Mouse (Mus musculus): Measurements from ENCODE around the gene Kbtbd4. TPM values are rescaled to one million over a fixed set of nuclear protein-coding genes. Genes with fewer than 3 reads are reported as not detected.
"Not testable (repeated sequence)": the region's sequence is repeated elsewhere in the genome, so short reads cannot be mapped to it uniquely, and the experiment has no call there.

Kbtbd4 gene
- polyA plus RNA-seq, 1 experiment from 2014 or later = 64.2 TPM

DNA sequence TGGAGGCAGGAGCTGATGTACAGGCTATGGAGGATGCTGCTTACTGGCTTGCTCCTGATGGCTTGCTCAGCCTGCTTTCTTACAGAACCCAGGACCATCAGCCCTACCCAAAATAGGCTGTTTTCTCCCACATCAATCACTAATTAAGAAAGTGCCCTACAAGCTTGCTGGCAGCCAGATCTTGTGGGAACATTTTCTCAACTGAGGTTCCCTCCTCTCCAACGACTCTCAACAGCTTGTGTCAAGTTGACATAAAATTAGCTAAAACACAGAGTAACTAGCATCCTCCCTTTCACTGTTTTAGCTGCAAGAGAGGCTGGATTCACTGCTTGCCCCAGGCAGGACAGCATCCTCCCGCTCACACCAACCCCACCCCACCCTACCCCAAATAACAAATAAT is 22.7 kb upstream of the Kbtbd4 start:
- no peak overlapping the region for H3K27ac ChIP-seq
- H3K9me3 ChIP-seq = no peaks in the 10 kb centered on the region
- H3K4me1 ChIP-seq (replicated peaks) = peaks cover 35% of the 10 kb centered on the region
- whole genome bisulfite sequencing = 88% methylated on average over 2 of the region's 2 CpGs
- H3K36me3 ChIP-seq = no peaks in the 10 kb centered on the region
- H3K4me2 ChIP-seq (replicated peaks) = no peak overlapping the region
- H3K9ac ChIP-seq (replicated peaks) = no peak overlapping the region
- H3K27me3 ChIP-seq = peaks cover 18% of the 10 kb centered on the region
- no peak for ATAC-seq
- H3K4me3 ChIP-seq (replicated peaks) = no peak overlapping the region

GRCm38 (mm10) chr2:90885218-90886041 is 19.1 kb upstream of the Kbtbd4 start, which contains the start of gene C1qtnf4:
Gene C1qtnf4 (plus strand): TSS chr2:90885860.
- H3K4me3 ChIP-seq (replicated peaks) = peak within 1 kb of the TSS; percentile 73
- peaks cover 5% of the 10 kb centered on the region for H3K36me3 ChIP-seq
- peak within 1 kb of the TSS; percentile 90 for H3K27ac ChIP-seq
- no peaks in the 10 kb centered on the region for H3K9me3 ChIP-seq
- peak within 1 kb of the TSS; percentile 86 for H3K4me2 ChIP-seq (replicated peaks)
- under 1% methylated on average over 44 of the region's 45 CpGs for WGBS
- H3K9ac ChIP-seq (replicated peaks) = peak within 1 kb of the TSS; percentile 87
- peaks cover 54% of the 10 kb centered on the region for H3K27me3 ChIP-seq
- peaks cover 51% of the 10 kb centered on the region for H3K4me1 ChIP-seq (replicated peaks)
- ATAC-seq = peak; percentile 85

GRCm38 (mm10) chr2:90886436-90886835 is 18.1 kb upstream of the Kbtbd4 start:
- H3K4me2 ChIP-seq (replicated peaks) = peak overlapping the region; percentile 86
- peak overlapping the region; percentile 90 for H3K27ac ChIP-seq
- H3K9me3 ChIP-seq = no peaks in the 10 kb centered on the region
- 15% methylated on average over 6 of the region's 6 CpGs for WGBS
- H3K4me1 ChIP-seq (replicated peaks) = peaks cover 50% of the 10 kb centered on the region
- H3K27me3 ChIP-seq = peaks cover 64% of the 10 kb centered on the region
- H3K36me3 ChIP-seq = peaks cover 5% of the 10 kb centered on the region
- H3K9ac ChIP-seq (replicated peaks) = peak overlapping the region; percentile 87
- no peak for ATAC-seq
- peak overlapping the region; percentile 73 for H3K4me3 ChIP-seq (replicated peaks)

- Histone ChIP-seq H3K9me3 (no peaks in the 10 kb centered on the region), H3K27ac (no peak overlapping the region), H3K4me3 (replicated peaks) (peak overlapping the region; percentile 73), H3K27me3 (peaks cover 69% of the 10 kb centered on the region), H3K4me2 (replicated peaks) (peak overlapping the region; percentile 86), H3K36me3 (peaks cover 13% of the 10 kb centered on the region), H3K9ac (replicated peaks) (peak overlapping the region; percentile 87), H3K4me1 (replicated peaks) (peaks cover 53% of the 10 kb centered on the region)
- no peak for ATAC-seq
- WGBS = 73% methylated on average over 5 of the region's 5 CpGs
Observed at GRCm38 (mm10) chr2:90887627-90888026, 16.9 kb upstream of the Kbtbd4 start.

DNA sequence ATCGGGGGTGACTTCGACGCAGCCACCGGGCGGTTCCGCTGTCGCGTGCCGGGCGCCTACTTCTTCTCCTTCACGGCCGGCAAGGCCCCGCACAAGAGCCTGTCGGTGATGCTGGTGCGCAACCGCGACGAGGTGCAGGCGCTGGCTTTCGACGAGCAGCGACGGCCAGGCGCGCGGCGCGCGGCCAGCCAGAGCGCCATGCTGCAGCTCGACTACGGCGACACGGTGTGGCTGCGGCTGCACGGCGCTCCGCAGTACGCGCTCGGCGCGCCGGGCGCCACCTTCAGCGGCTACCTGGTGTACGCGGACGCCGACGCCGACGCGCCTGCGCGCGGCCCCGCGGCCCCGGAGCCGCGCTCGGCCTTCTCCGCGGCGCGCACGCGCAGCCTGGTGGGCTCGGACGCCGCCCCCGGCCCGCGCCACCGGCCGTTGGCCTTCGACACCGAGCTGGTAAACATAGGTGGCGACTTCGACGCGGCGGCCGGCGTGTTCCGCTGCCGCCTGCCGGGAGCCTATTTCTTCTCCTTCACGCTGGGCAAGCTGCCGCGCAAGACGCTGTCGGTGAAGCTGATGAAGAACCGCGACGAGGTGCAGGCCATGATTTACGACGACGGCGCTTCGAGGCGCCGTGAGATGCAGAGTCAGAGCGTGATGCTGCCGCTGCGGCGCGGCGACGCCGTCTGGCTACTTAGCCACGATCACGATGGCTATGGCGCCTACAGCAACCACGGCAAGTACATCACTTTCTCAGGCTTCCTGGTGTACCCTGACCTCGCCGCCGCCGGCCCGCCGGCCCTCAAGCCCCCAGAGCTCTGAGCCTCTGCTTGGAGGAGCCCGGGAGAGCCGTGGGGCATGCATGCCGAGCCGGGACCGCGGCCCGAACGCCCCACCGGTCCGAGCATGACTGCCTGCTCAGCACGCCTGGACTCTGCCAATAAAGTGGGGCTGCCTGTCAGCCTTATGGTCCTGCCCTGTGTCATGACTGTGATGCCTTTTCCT is 14.7 kb upstream of the Kbtbd4 start:
- H3K4me2 ChIP-seq (replicated peaks) = peak overlapping the region; percentile 60
- H3K36me3 ChIP-seq = peaks cover 30% of the 10 kb centered on the region
- peak overlapping the region; percentile 65 for H3K9ac ChIP-seq (replicated peaks)
- H3K9me3 ChIP-seq = no peaks in the 10 kb centered on the region
- H3K4me3 ChIP-seq (replicated peaks) = peak overlapping the region; percentile 43
- 3% methylated on average over 129 of the region's 133 CpGs for WGBS
- peaks cover 62% of the 10 kb centered on the region for H3K27me3 ChIP-seq
- peak; percentile 73 for ATAC-seq
- peaks cover 46% of the 10 kb centered on the region for H3K4me1 ChIP-seq (replicated peaks)
- peak overlapping the region; percentile 57 for H3K27ac ChIP-seq

- Histone ChIP-seq H3K9me3 (no peaks in the 10 kb centered on the region), H3K27me3 (peaks cover 31% of the 10 kb centered on the region), H3K4me1 (replicated peaks) (peaks cover 20% of the 10 kb centered on the region), H3K9ac (replicated peaks) (no peak overlapping the region), H3K36me3 (peaks cover 69% of the 10 kb centered on the region), H3K27ac (no peak overlapping the region), H3K4me3 (replicated peaks) (no peak overlapping the region), H3K4me2 (replicated peaks) (no peak overlapping the region)
- 92% methylated on average over 6 of the region's 6 CpGs for whole genome bisulfite sequencing
- ATAC-seq = no peak
Observed at GRCm38 (mm10) chr2:90893673-90894298, 10.8 kb upstream of the Kbtbd4 start.

GRCm38 (mm10) chr2:90894299-90894677 is 10.3 kb upstream of the Kbtbd4 start:
- not testable (repeated sequence) for H3K4me2 ChIP-seq (replicated peaks); H3K9ac ChIP-seq (replicated peaks); H3K4me3 ChIP-seq (replicated peaks); H3K9me3 ChIP-seq; ATAC-seq; H3K27ac ChIP-seq
- Histone ChIP-seq H3K4me1 (replicated peaks) (peaks cover 16% of the 10 kb centered on the region), H3K27me3 (peaks cover 26% of the 10 kb centered on the region), H3K36me3 (peaks cover 73% of the 10 kb centered on the region)
- WGBS = 88% methylated on average over 3 of the region's 3 CpGs

GRCm38 (mm10) chr2:90903398-90903797 is 1.1 kb upstream of the Kbtbd4 start:
- Histone ChIP-seq H3K4me2 (replicated peaks) (peak overlapping the region; percentile 76), H3K4me3 (replicated peaks) (peak overlapping the region; percentile 93), H3K9ac (replicated peaks) (peak overlapping the region; percentile 95), H3K4me1 (replicated peaks) (peaks cover 38% of the 10 kb centered on the region), H3K27ac (no peak overlapping the region), H3K36me3 (peaks cover 47% of the 10 kb centered on the region), H3K9me3 (no peaks in the 10 kb centered on the region), H3K27me3 (no peaks in the 10 kb centered on the region)
- ATAC-seq = no peak
- 88% methylated on average over 2 of the region's 2 CpGs for WGBS

DNA sequence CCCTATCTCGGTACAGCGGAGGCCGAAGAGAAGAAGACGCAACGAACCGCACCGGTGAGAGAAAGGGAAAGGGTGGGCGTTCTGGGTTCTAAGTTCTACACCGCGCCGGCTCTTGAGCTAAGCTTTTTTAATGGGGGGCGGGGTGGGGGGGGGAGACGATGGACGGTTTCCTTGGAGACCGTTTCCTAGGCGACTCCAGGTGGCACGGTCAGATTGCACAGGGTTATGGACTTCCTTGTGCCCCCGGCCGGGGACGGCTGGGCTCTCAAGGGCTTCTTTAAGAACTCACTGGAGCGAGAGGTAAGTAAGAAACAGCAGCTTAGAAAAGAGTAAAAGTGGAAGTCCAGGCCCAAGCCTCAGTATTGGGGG is 300 bp downstream of the Kbtbd4 start:
- Histone ChIP-seq H3K9ac (replicated peaks) (peak overlapping the region; percentile 95), H3K27me3 (no peaks in the 10 kb centered on the region), H3K27ac (peak overlapping the region; percentile 91), H3K9me3 (no peaks in the 10 kb centered on the region), H3K36me3 (peaks cover 52% of the 10 kb centered on the region), H3K4me3 (replicated peaks) (peak overlapping the region; percentile 93), H3K4me2 (replicated peaks) (peak overlapping the region; percentile 76), H3K4me1 (replicated peaks) (peaks cover 38% of the 10 kb centered on the region)
- WGBS = 1% methylated on average over 21 of the region's 21 CpGs
- peak; percentile 77; the same call in 1 of the 2 replicates for ATAC-seq

GRCm38 (mm10) chr2:90906721-90907120 is 2.2 kb downstream of the Kbtbd4 start:
- H3K4me2 ChIP-seq (replicated peaks) = no peak overlapping the region
- peaks cover 38% of the 10 kb centered on the region for H3K4me1 ChIP-seq (replicated peaks)
- H3K27ac ChIP-seq = no peak overlapping the region
- no peaks in the 10 kb centered on the region for H3K9me3 ChIP-seq
- H3K4me3 ChIP-seq (replicated peaks) = no peak overlapping the region
- 92% methylated on average over 2 of the region's 2 CpGs for WGBS
- ATAC-seq = no peak
- peaks cover 56% of the 10 kb centered on the region for H3K36me3 ChIP-seq
- no peak overlapping the region for H3K9ac ChIP-seq (replicated peaks)
- H3K27me3 ChIP-seq = no peaks in the 10 kb centered on the region

DNA sequence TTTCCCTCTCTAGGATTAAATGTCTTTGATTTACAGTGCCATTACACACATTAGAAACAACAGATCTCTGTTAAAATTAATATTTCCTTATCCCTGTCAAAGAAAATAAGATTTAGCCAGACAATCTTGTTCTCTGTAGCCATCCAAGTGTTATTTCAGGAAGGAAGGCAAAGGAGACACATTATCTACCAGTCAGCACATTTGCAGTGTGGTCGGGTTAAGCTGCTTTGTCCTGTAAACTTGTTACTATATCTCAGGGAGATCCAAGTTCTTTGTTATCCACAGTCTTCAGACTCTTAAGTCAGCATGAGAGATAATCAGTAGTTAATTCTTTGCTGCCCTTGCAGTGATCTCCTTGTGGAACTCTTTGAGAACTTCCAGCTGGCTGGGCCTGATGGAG is 6.3 kb downstream of the Kbtbd4 start:
- Histone ChIP-seq H3K9me3 (no peaks in the 10 kb centered on the region), H3K36me3 (peaks cover 68% of the 10 kb centered on the region), H3K4me1 (replicated peaks) (peaks cover 25% of the 10 kb centered on the region), H3K4me2 (replicated peaks) (no peak overlapping the region), H3K4me3 (replicated peaks) (no peak overlapping the region), H3K27me3 (no peaks in the 10 kb centered on the region), H3K9ac (replicated peaks) (no peak overlapping the region), H3K27ac (no peak overlapping the region)
- WGBS = 81% methylated on average over 1 of the region's 1 CpGs
- no peak for ATAC-seq
